Mouse (Mus musculus) spleen, embryonic (tissue): ENCODE results near the gene Cpne7.

ENCODE experiments used
- CTCF ChIA-PET: fragments of 350-600 bp; sonication (Branson Sonifier 250); formaldehyde crosslinking; loops from one replicate; lab custom pipeline; 2022; lab: Charles Lee

Cpne7 gene

GRCm38 (mm10) chr8:123117127-123117731 lies at the start of gene Cpne7:
Gene Cpne7 (plus strand): TSS chr8:123117374.
- CTCF ChIA-PET = interaction anchor here (0.7 kb wide), 1 partner anchor 9 kb away, joined by 8 read pairs; no protein-coding TSS in a partner anchor

DNA sequence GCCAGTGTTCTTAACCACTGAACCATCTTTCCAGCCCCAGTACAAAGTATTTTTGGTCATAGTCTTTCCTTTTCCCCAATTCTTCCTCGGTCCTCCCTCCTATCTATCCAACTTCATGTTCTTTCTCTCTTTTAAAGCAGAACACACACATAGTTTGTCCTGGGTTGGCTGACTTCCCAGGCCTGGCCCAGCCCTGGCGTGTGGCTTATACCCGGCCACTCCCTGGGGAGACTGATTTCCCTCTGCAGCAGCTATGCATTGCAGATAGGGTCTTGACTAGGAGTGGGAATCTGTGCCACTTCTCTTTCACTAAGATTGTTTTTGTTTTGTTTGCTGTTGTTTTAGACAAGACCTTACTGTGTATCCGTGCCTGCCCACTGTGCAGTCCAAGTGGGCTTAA lies 46.0 kb upstream of the Cpne7 start:
- CTCF ChIA-PET = no interaction called here

GRCm38 (mm10) chr8:123077213-123077612 lies 40.0 kb upstream of the Cpne7 start:
- CTCF ChIA-PET = no interaction called here

DNA sequence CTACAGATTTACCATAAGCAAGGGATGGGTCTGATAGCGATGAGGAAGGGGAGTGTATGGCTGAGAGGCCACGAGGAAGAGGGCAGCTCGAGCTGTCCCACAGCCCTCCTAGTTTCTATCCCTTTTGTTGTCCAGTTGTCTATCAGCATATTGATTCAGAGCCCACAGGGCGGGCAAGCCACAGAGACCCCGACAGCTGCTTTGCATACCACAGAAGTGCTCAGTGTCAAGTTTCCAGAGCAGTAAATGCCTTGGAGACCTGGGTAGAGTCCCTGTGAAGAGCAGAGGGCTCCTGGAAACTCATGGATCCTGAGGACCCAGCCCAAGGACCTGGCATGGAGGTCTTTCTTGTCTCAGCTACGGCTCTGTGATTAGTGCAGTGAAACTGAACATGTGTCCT lies 34.2 kb upstream of the Cpne7 start:
- CTCF ChIA-PET = no interaction called here

- CTCF ChIA-PET = no interaction called here
Measured at GRCm38 (mm10) chr8:123083610-123084009, 33.6 kb upstream of the Cpne7 start.

DNA sequence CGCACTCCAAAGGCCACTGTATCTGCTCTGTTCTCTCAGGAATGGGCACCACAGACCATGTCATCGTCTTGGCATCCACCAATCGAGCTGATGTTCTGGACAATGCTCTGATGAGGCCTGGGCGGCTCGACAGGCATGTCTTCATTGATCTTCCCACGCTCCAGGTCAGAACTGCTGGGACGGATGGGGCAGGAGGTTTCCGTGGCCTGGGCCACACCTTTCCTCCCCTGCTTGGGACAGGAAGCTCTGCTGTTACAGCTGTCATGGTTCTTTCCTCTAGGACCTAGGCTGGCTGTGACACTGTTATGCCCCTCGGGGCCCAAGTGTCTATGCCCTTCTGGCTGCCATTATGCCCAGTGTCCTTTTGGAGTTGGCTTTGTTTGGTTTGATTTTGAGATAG lies 29.9 kb upstream of the Cpne7 start:
- CTCF ChIA-PET = no interaction called here

GRCm38 (mm10) chr8:123097216-123097615 lies 20.0 kb upstream of the Cpne7 start:
- CTCF ChIA-PET = no interaction called here

- CTCF ChIA-PET = no interaction called here
Measured at GRCm38 (mm10) chr8:123097786-123098584, 19.2 kb upstream of the Cpne7 start.

- CTCF ChIA-PET = interaction anchor here (0.7 kb wide), 1 partner anchor 803 kb away, joined by 3 read pairs; no protein-coding TSS in a partner anchor
Measured at GRCm38 (mm10) chr8:123100288-123100687, 16.9 kb upstream of the Cpne7 start.

DNA sequence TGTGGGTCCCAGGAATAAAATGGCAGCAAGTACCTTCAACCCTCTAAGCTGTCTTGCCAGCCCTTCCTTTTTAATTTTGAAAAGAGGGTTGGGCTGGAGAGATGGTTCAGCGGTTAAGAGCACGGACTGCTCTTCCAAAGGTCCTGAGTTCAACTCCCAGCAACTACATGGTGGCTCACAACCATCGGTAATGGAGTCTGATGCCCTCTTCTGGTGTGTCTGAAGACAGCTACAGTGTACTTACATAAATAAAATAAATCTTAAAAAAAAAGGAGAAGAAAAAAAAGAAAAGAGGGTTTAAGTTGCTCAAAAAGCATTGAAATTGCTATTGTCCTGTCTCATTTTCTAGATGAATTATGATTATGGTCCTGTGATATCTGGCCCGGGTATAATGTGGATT lies 15.9 kb upstream of the Cpne7 start:
- CTCF ChIA-PET = no interaction called here

- CTCF ChIA-PET = no interaction called here
Measured at GRCm38 (mm10) chr8:123101735-123102685, 15.2 kb upstream of the Cpne7 start, which contains the start of gene Rpl13. Gene Rpl13 (plus strand): TSS chr8:123102350.

- CTCF ChIA-PET = interaction anchor here (0.5 kb wide), 1 partner anchor 163 kb away, joined by 7 read pairs; no protein-coding TSS in a partner anchor
Measured at GRCm38 (mm10) chr8:123102855-123103254, 14.3 kb upstream of the Cpne7 start.

GRCm38 (mm10) chr8:123103285-123103684 lies 13.9 kb upstream of the Cpne7 start:
- CTCF ChIA-PET = interaction anchor here (0.5 to 0.6 kb wide), 2 partner anchors 164 to 234 kb away, joined by 4 to 7 read pairs; no protein-coding TSS in a partner anchor

DNA sequence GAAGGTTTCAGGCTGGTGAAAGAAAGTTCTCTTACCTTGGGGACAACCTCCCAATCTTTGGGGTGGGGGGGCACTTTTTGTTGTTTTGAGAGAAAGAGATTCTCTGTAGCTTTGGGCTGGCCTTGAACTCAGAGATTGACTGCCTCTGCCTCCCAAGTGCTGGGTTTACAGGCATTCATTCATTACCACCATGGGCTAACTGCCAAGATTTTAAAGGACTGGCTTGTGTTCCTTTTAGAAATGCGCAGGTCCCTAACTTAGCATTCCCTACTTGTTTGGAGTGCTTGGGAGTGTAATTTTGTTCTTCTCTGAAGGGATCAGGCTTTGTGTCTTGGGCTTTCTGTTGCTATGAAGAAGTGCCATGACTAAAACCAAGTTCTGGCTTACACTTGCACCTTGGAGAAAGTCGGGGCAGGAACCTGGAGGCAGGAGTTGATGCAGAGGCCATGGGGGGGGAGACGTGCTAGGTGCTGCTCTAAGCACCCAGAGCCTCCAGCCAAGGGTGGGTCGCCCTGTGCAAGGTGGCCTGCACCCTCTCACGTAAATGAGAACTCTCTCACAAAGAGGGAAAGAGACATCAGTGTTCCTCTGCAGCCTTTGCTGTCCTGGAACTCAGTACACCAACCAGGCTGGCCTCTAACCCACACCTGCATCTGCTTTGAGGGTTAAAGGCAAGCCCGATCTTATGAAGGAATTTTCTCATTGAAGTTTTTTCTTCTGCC lies 13.0 kb upstream of the Cpne7 start:
- CTCF ChIA-PET = no interaction called here

DNA sequence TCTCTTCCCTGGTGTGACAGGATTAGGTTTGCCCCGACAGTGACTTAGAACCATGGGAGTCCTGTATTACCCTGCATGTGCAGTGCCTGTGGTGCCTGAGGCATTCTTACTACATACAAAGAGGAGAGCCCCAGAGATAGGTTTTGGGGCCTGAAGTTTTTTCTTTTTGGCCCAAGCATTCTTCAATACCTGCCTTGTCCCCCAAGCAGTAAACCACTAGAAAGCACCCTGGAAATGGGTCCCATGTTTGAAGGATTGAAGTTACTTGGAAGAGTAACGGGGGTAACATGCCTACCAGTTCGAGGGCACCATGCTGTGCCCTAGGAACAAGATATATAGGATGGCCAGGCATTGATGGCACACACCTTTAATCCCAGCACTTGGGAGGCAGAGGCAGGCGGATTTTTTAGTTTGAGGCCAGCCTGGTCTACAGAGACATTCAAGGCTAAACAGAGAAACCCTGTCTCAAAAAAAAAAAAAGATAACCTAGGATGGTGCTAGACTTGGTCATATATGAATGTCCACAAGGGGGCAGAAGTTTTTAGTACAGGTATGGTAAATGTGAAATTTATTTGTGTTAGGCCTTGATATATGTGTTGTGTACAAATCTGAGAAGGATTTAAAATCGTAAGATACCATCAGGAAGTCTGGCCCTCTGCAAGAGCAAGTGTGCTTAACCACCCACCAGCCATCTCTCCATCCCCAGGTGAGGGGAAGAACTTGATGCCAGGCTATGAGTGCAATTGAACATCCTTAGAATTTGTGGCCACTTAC lies 11.4 kb upstream of the Cpne7 start:
- CTCF ChIA-PET = interaction anchor here (0.6 kb wide), 2 partner anchors 87 to 116 kb away, joined by 3 to 4 read pairs; no protein-coding TSS in a partner anchor

GRCm38 (mm10) chr8:123106531-123106930 lies 10.6 kb upstream of the Cpne7 start:
- CTCF ChIA-PET = interaction anchor here (0.6 to 0.9 kb wide), 3 partner anchors 87 to 232 kb away, joined by 3 to 4 read pairs (median 4); no protein-coding TSS in a partner anchor

GRCm38 (mm10) chr8:123108010-123108409 lies 9.2 kb upstream of the Cpne7 start:
- CTCF ChIA-PET = interaction anchor here (0.7 to 1.1 kb wide), 2 partner anchors 10 to 12 kb away, joined by 4 to 8 read pairs; no protein-coding TSS in a partner anchor

DNA sequence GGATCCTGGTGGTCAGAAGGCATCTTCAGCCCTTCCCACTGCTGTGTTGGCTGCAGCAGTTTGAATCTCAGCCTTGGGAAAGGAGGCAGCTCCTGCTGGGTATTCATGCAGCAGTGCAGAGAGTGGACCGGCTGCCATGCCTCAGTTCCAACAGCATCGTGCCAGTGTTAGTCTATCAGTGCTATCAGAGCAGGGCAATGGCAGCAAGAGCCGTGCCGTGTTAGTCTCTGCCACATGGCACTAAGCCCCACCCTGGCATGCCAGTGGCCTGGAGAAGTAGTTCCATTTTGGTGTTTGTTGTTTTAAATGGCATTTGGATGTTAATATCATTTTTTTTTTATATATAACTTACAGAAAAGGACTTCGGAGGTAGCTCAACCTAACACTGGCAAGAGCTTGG lies 8.2 kb upstream of the Cpne7 start:
- CTCF ChIA-PET = interaction anchor here (0.7 kb wide), 1 partner anchor 1644 kb away, joined by 3 read pairs; no protein-coding TSS in a partner anchor

GRCm38 (mm10) chr8:123110649-123111048 lies 6.5 kb upstream of the Cpne7 start:
- CTCF ChIA-PET = interaction anchor here (0.5 to 0.9 kb wide), 4 partner anchors 15 to 444 kb away, joined by 4 to 19 read pairs (median 5); no protein-coding TSS in a partner anchor
